Comparison of ENCODE assay signal across 15 mouse cellular contexts in the genomic region with DNA sequence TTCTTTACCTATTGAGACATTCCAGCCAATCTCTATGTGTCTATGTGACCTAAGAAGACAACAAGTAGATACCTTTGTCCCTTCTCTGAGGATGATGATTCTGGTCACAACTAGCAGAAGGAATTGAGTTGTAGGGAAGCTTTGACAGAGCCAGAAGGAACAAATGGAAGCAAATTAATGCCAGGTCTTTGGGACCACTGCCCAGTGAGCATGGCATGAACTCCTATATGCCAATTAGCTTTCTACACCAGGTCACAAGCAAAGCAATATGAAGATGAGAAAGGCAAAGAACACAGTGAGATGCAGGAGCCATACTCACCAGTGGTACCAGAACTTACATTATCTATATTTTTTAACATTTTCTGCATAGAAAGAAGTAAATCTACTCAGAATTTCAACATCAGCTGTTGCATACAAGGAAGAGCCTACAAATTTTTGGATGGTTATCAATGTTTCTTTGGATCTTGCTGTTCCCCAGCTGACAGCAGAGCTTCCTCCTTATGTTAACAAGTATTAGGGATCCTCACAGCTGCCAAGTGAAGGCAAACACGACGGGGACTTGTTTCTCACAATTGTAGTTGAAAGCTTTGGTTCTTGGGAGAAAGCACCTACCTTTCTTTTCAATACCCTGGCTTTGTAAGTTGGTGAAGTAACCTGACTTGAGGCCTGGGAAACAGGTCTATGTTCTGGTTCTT.
DNase-seq lines count a peak whose midpoint lies in the region; ATAC-seq and TF ChIP-seq lines count a peak whose summit lies in the region.
"Had no signal": no experiment of that assay in that cellular context is flagged by ENCODE, and none has a peak within 500 bp of the region (broad histone marks: within the 10 kb centered on the region; RNA-seq: fewer than 3 reads in every experiment).

No protein-coding gene starts in this region.

- no peak overlapping the region for H3K4me3 ChIP-seq in midbrain, postnatal 0 days (ENCODE audit: low read depth, low read length)
- no peak overlapping the region for H3K4me3 ChIP-seq in midbrain, embryonic 15.5 days
- H3K4me3 ChIP-seq: heart, embryonic 10.5 days; hindbrain, embryonic 12.5 days; intestine, embryonic 15.5 days; neural tube, embryonic 12.5 days had no signal

- no peak overlapping the region for H3K27ac ChIP-seq in midbrain, postnatal 0 days (ENCODE audit: low read depth, low read length)
- no peak overlapping the region for H3K27ac ChIP-seq in midbrain, embryonic 15.5 days
- H3K27ac ChIP-seq: heart, embryonic 10.5 days; hindbrain, embryonic 12.5 days; intestine, embryonic 15.5 days; neural tube, embryonic 12.5 days had no signal

- no peaks in the 10 kb centered on the region for H3K27me3 ChIP-seq in midbrain, postnatal 0 days (ENCODE audit: insufficient read depth, low read length)
- H3K27me3 ChIP-seq in midbrain, embryonic 15.5 days (replicated peaks): no peaks in the 10 kb centered on the region
- H3K27me3 ChIP-seq: hindbrain, embryonic 12.5 days; intestine, embryonic 15.5 days; neural tube, embryonic 12.5 days had no signal

- H3K4me2 ChIP-seq in midbrain, postnatal 0 days (ENCODE audit: low read depth, low read length, poor library complexity, severe bottlenecking): no peak overlapping the region
- no peak overlapping the region for H3K4me2 ChIP-seq in midbrain, embryonic 15.5 days
- H3K4me2 ChIP-seq: hindbrain, embryonic 12.5 days; intestine, embryonic 15.5 days; neural tube, embryonic 12.5 days had no signal

- H3K36me3 ChIP-seq in midbrain, postnatal 0 days (ENCODE audit: insufficient read depth, low read length): no peaks in the 10 kb centered on the region
- H3K36me3 ChIP-seq in midbrain, embryonic 15.5 days (replicated peaks): no peaks in the 10 kb centered on the region
- H3K36me3 ChIP-seq: heart, embryonic 10.5 days; hindbrain, embryonic 12.5 days; intestine, embryonic 15.5 days; neural tube, embryonic 12.5 days had no signal

- no peaks in the 10 kb centered on the region for H3K9me3 ChIP-seq in midbrain, postnatal 0 days (ENCODE audit: low read length)
- H3K9me3 ChIP-seq in midbrain, embryonic 15.5 days: no peaks in the 10 kb centered on the region
- H3K9me3 ChIP-seq: heart, embryonic 10.5 days; hindbrain, embryonic 12.5 days; intestine, embryonic 15.5 days; neural tube, embryonic 12.5 days had no signal

- no peak overlapping the region for H3K9ac ChIP-seq in midbrain, postnatal 0 days (replicated peaks; ENCODE audit: low read length, poor library complexity, severe bottlenecking)
- no peak overlapping the region for H3K9ac ChIP-seq in midbrain, embryonic 15.5 days
- H3K9ac ChIP-seq: hindbrain, embryonic 12.5 days; intestine, embryonic 15.5 days; neural tube, embryonic 12.5 days had no signal

- peak; percentile 64 for ATAC-seq in frontal cortex, adult (ENCODE audit: low TSS enrichment)
- ATAC-seq in midbrain, postnatal 0 days (ENCODE audit: low FRiP score): no peak
- ATAC-seq in midbrain, embryonic 15.5 days (replicated peaks): no peak
- ATAC-seq: intestine, embryonic 15.5 days had no signal

- WGBS in midbrain, postnatal 0 days: 70% methylated on average over 2 of the region's 2 CpGs
- WGBS in midbrain, embryonic 15.5 days: 71% methylated on average over 2 of the region's 2 CpGs

- no peak for TF ChIP-seq CTCF in midbrain, postnatal 0 days (IDR thresholded peaks at IDR 0.05)

- DNase-seq in frontal cortex, postnatal 10 days (ENCODE audit: low spot score in 2 of 2): no peak
- peak; percentile 43 for DNase-seq in midbrain, postnatal 0 days (ENCODE audit: low spot score)
- DNase-seq in layer of hippocampus, adult 18-20 months (ENCODE audit: low spot score in 2 of 2): peak; percentile 41 to 64
- peak; percentile 22 to 65 for DNase-seq in layer of hippocampus, postnatal 14 days (ENCODE audit: low spot score in 2 of 2)
- DNase-seq in spleen, postnatal 14 days (ENCODE audit: low spot score in 2 of 2): no peak
- DNase-seq in kidney, postnatal 36 days: no peak
- DNase-seq: gastrocnemius, postnatal 36 days; heart, postnatal 10 days; lung, postnatal 14 days had no signal

- no peaks in the 10 kb centered on the region for H3K4me1 ChIP-seq in midbrain, postnatal 0 days (ENCODE audit: insufficient read depth, low read length)
- H3K4me1 ChIP-seq in midbrain, embryonic 15.5 days: no peaks in the 10 kb centered on the region
- H3K4me1 ChIP-seq: heart, embryonic 10.5 days; hindbrain, embryonic 12.5 days; intestine, embryonic 15.5 days; neural tube, embryonic 12.5 days had no signal

Comparison
In these comparisons a context has a peak if more than half of its experiments do, and no peak if none do; other contexts are left out.
1. DNase-seq: peak in midbrain, postnatal 0 days (single experiment), layer of hippocampus, adult 18-20 months (2 of 2) and layer of hippocampus, postnatal 14 days (2 of 2); none in frontal cortex, postnatal 10 days (0 of 2), spleen, postnatal 14 days (0 of 2) and kidney, postnatal 36 days (0 of 2).